Mouse (Mus musculus): ENCODE measurements around the gene Cerkl.

Cerkl gene

GRCm38 (mm10) chr2:79443401-79443800, 13.2 kb downstream of the Cerkl start:
- no peak for DNase-seq (ENCODE audit: low read depth, low spot score)

GRCm38 (mm10) chr2:79442906-79443305, 13.7 kb downstream of the Cerkl start:
- DNase-seq (ENCODE audit: low read depth, low spot score), result no peak

DNA sequence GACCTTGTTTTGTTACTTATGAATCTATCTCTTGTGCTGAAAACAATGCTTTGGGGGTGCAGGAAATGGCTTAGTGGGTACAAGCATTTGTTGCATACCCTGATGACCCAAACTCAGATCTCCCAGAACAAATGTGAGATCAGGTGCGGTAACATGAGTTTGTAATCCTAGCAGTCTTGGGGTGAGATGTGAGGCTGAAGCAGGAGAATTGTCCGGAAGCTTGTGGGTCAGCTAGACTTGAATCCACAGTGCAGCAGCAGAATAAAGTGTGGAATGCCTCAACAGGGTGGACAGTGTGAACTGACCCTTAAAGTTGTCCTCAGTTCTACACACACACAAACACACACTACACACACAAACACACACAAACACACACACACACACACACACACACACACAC, 14.4 kb downstream of the Cerkl start:
- DNase-seq (ENCODE audit: low read depth, low spot score), result no peak

DNA sequence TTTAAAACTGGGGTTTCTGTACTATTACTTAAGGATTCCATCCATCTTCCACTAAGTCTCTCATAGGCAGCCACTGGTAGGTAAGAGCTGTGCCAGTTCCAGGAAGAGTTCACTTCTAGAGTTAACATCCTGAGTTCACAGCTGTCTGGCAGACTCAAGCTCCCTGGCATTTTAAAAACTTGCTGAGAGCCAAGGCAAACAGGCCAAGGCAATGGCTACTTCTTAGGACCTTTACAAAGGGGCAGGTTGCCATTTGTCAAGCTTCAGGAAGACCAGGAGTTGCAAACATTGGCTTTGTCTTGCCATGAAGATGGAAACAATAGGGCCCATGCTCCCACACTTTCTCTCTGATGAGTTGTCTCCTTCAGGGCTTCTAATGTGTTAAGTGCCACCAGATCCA, 26.5 kb downstream of the Cerkl start:
- no peak for DNase-seq (ENCODE audit: low read depth, low spot score)

GRCm38 (mm10) chr2:79429650-79430049, 26.9 kb downstream of the Cerkl start:
- DNase-seq (ENCODE audit: low read depth, low spot score), result no peak

DNA sequence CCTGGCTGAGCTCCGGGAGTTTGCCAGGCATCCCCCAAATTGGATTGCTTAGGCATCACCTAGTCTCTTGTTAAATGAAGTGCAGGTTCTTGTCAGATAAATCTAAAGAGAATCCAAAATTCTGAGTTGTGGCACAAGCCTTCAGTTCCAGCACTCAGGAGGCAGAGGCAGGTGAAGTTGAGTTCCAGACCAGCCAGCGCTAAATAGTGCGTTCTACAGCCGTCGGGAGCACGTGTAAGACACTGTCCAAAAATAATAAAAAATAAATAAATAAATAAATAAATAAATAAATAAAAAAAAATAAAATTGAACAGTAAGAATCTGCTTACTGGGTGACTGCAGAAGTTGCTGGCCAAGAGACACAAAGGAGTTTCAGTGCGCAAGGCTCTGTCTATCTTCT, 27.5 kb downstream of the Cerkl start:
- DNase-seq (ENCODE audit: low read depth, low spot score), result no peak

DNA sequence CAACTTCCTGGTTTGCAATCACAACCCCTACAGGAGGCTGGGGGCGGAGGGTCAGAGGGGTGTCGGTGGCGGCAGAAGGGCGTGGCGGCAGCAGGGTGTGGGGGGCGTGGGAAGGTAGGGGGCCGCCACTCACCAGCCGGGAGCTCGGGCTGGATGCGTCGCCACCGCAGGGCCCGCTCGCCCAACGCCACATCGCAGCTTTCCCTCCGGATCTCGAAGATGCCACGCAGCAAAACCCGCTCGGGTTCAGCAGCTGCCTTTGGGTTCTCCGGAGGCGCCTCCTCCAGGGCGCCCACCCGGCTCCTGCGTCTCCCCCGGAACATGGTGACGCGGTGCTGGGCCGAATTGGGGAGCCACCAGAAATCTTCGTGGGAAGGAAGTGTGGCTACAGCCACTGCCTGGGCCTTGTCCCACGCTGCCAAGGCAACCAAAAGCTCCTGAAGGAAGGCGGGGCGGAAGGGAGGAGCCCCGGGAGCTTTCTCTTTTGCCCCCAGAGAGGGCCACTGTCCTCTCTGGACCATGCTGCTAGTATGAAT, 27.9 kb downstream of the Cerkl start:
- DNase-seq (ENCODE audit: low read depth, low spot score), result no peak

GRCm38 (mm10) chr2:79428022-79428421, 28.6 kb downstream of the Cerkl start:
- no peak for DNase-seq (ENCODE audit: low read depth, low spot score)

DNA sequence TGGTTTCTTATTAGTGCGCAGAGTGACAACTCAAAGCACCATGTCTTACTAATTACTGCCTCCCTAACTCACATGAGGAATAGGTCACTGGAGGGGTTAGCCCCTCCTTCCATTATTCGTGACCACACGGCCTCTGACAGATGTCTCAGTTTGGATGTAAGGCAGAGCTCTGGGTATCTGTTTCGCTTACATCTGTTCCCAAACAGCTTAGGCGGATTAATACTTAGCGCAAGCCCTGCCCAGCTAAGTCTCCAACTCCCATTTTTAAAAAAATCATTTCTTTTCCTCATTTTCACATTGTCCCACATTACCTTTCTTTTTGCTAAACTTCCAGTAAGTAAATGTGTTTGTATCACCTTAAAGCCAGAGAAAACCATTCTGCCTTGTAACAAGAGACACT, 34.9 kb downstream of the Cerkl start:
- DNase-seq (ENCODE audit: low read depth, low spot score), result peak; percentile 51

GRCm38 (mm10) chr2:79414505-79414904, 42.1 kb downstream of the Cerkl start:
- DNase-seq (ENCODE audit: low read depth, low spot score), result no peak

DNA sequence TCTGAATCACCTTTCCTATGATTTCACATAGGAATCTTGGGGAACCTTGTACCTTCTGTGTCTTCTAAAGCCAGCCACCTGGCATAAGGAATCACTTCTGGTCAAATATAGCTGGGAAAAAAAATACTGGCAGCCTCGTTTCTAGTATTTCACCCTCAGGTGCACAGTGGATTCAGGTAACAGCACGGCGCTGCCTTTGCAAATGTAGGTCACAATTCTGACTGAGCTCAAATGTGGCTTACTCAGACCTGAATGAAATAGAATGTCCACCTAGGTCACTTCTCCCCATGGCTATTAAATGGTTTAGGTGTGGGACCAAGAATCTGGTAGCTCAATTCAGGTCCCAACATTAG, 45.7 kb downstream of the Cerkl start:
- no peak for DNase-seq (ENCODE audit: low read depth, low spot score)

GRCm38 (mm10) chr2:79410247-79410902, 46.2 kb downstream of the Cerkl start:
- no peak for DNase-seq (ENCODE audit: low read depth, low spot score)

GRCm38 (mm10) chr2:79405661-79406405, 50.8 kb downstream of the Cerkl start:
- no peak for DNase-seq (ENCODE audit: low read depth, low spot score)

GRCm38 (mm10) chr2:79400045-79400444, 56.5 kb downstream of the Cerkl start:
- DNase-seq (ENCODE audit: low read depth, low spot score), result no peak

DNA sequence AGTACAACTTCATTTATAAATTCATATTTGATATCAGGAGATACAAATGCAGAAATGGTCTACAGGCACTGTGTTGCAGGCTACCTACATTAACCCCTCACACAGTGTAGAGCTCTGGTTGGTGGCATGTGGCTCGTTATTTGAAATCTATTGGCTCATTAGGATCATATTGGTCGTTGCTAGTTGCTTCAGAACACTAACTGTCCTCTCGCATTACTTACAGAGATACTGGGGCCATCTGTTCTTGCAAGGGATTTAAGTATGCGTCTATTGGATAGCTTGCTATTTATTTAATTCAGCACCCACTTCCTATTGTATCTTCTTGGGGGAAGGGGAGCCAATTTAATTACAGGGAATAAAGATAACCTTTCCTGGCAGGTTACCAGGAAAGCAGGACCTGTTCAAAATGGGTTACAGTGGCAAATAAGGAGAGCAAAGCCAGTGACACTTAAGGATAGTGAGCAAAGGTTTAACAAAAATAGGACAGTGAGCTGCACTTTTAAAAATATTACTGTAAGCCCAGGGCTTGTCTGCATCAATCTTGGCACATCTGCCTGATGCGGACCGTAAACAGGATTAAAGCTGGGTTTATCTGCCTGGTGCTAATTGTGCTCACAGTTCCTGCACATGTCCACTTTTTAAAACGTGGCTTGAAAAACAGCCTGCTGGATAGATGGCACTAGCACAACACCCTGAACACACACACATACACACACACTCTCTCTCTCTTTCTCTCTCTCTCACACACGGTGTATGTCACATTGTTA, 57.2 kb downstream of the Cerkl start:
- peak; percentile 73 for DNase-seq (ENCODE audit: low read depth, low spot score)

GRCm38 (mm10) chr2:79398831-79399230, 57.8 kb downstream of the Cerkl start:
- DNase-seq (ENCODE audit: low read depth, low spot score), result no peak

DNA sequence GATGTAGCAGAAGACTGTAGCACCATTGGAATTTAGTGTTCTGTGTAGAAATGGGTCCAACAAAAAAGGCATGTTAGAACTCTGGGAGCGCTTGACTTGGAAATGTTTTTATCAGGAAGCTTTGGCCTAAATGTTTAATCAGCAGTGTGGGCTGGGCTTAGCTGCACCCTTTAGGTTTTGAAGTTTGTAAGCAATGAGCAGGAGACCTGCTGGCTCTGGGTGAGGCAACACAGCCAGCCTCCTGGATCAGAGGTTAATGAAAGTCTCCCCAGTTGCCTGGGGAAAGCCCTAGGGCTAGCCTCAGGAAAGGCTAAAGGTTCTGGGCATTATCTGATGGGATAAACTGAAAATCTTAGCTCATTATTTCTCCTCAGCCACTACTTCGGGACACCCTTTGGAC, 58.2 kb downstream of the Cerkl start:
- no peak for DNase-seq (ENCODE audit: low read depth, low spot score)

DNA sequence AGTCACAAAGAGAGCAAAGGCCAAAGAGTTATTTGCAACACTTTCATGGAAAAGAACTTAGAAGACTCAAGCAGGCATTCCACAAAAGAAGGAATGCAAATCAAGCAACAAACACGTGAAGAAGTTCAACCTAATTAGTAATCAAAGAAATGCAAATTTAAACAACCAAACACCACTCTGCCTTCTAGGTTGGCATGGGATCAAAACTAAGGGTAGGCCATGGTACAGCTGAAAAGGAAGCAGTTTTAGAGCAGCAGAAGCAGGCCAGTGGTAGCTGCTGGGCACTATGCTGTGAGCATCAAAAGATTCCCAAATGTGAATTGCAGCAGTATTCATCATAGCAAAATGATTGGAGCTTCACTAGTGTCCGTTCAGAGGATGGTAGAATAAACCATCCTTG, 59.5 kb downstream of the Cerkl start:
- no peak for DNase-seq (ENCODE audit: low read depth, low spot score)

GRCm38 (mm10) chr2:79379087-79380041, 77.2 kb downstream of the Cerkl start:
- no peak for DNase-seq (ENCODE audit: low read depth, low spot score)

DNA sequence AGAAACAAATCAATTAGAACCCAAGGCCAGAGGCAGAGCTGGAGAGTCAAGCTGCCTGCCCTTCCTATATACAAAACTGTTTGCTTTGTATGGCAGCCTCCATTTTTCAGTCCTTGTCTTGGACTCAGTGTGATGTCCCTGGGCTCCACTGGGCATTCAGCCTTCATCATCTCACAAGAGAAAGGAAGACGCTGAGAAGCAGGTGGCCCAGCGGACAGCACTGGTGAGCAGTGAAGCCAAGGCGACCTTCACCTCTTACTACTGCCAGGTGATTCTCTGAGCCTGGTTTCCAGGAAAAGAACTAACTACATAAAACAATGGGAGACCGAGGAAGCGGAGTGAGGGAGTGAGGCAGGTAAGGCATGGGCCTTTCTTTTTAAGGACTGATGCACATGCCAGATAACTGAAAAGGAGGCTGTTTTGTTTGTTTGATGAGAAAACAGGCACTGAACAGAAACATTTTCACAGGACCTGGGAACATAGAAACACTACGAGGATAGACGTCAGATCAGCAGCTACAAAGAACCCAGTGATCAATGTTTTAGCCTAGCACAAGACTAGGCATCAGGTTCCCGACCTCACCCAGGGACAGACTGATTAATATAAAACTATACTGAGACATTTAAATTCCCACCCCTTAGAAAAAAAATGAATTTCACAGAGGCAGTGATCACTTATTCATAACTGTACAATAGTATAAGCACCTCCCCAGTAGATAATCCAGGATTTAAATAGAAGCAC, 78.1 kb downstream of the Cerkl start:
- DNase-seq (ENCODE audit: low read depth, low spot score), result no peak

Data from retina, postnatal 7 days (tissue).